Mouse (Mus musculus) kidney, embryonic 14.5 days (tissue): Measurements from ENCODE around the gene Tigd3. TPM values are rescaled to one million over a fixed set of nuclear protein-coding genes. Genes with fewer than 3 reads are reported as not detected.

Experiments used
- ATAC-seq: fragments of 200-750 bp; cut with Nextera tagmentation; 2 replicates; pipeline ENCODE4 v1.8.0; 2017; ENCODE audit warnings: moderate number of reproducible peaks, mild to moderate bottlenecking, moderate TSS enrichment, moderate library complexity; ENCODE audit not compliant: low FRiP score, low TSS enrichment
- H3K27ac ChIP-seq: fragments of 300-500 bp; sonication (generic); 2 replicates; pipeline ENCODE4 v1.5.1; 2014; ENCODE audit warnings: low read depth, mild to moderate bottlenecking, low read length, moderate library complexity, mixed read lengths
- H3K27me3 ChIP-seq: fragments of 300-500 bp; sonication (generic); 2 replicates; pipeline ENCODE4 v1.6.1; 2014; ENCODE audit warnings: mild to moderate bottlenecking, low read length; ENCODE audit not compliant: control insufficient read depth, insufficient read depth
- H3K36me3 ChIP-seq: fragments of 300-500 bp; sonication (generic); 2 replicates; pipeline ENCODE4 v1.6.1; 2014; ENCODE audit warnings: low read length, mixed read lengths; ENCODE audit not compliant: control insufficient read depth, insufficient read depth
- H3K4me1 ChIP-seq: fragments of 300-500 bp; sonication (generic); 2 replicates; pipeline ENCODE4 v1.6.1; 2014; ENCODE audit warnings: low read length, mixed read lengths; ENCODE audit not compliant: control insufficient read depth, insufficient read depth
- H3K4me2 ChIP-seq: fragments of 300-500 bp; sonication (generic); replicated peaks from 2 replicates; pipeline ENCODE4 v1.6.1; 2014; ENCODE audit warnings: low read depth, mild to moderate bottlenecking, low read length
- H3K4me3 ChIP-seq: fragments of 300-500 bp; sonication (generic); 2 replicates; pipeline ENCODE4 v1.5.1; 2014; ENCODE audit warnings: mild to moderate bottlenecking, low read length
- H3K9ac ChIP-seq: fragments of 300-500 bp; sonication (generic); 2 replicates; pipeline ENCODE4 v1.6.1; 2014; ENCODE audit warnings: low read depth, mild to moderate bottlenecking, low read length, moderate library complexity
- H3K9me3 ChIP-seq: fragments of 300-500 bp; sonication (generic); 2 replicates; pipeline ENCODE4 v1.6.1; 2016; ENCODE audit warnings: low read length; ENCODE audit not compliant: control insufficient read depth
- WGBS: fragments of 180-500 bp; shearing (Covaris S2); extraction: QIAGEN DNeasy Blood & Tissue Kit; methylation state at CpG from one replicate; pipeline ENCODE4 v1.1.7; 2014; 5-methylcytosine and 5-hydroxymethylcytosine counted together
- polyA plus RNA-seq: library from polyadenylated mRNA; unstranded; fragments of >200 nt; fragmentation: Nextera tagmentation; extraction: Ambion mirVana; gene quantifications from 2 replicates; pipeline ENCODE4 v1.2.1, GENCODE M21; 2014

The Tigd3 gene
- polyA plus RNA-seq, 1 experiment from 2014 or later = 4.0 TPM

DNA sequence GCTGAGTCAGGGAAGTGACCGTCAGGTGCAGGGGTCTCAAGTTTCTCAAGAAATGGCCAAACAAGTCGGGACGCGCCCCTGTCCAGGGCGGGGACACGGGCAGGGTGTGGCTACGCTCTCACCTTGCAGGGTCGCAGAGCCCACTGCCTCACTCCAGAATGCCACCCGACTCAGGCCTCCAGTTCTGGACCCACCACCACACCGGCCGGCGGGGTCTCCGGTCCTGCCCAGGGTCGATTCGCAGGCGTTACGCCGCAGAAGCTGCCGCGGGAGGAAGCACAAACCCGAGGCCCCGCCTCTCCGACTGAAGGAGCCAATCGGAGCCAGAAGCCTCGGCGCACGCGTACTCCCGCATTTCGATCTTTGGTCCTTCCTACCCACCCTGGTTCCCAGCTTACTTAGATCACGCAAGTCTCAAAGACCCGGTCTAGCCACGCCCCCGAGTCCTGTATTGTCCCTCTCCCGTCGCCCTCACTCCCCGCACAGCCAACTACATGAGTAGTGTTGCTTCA, 18.9 kb downstream of the Tigd3 start, which contains the start of gene Frmd8:
Gene Frmd8, minus strand, starts transcription at position 306 of the 512 bp plus-strand sequence.
- Histone ChIP-seq H3K4me1 (peaks cover 26% of the 10 kb centered on the region), H3K27ac (peak within 1 kb of the TSS; percentile 53; the same call in 1 of the 2 replicates), H3K4me3 (peak within 1 kb of the TSS; percentile 68), H3K9me3 (no peaks in the 10 kb centered on the region), H3K4me2 (peak within 1 kb of the TSS; percentile 66), H3K27me3 (no peaks in the 10 kb centered on the region), H3K9ac (peak within 1 kb of the TSS; percentile 71), H3K36me3 (peaks cover 14% of the 10 kb centered on the region)
- ATAC-seq = peak; percentile 86
- WGBS = under 1% methylated on average over 37 of the region's 37 CpGs

DNA sequence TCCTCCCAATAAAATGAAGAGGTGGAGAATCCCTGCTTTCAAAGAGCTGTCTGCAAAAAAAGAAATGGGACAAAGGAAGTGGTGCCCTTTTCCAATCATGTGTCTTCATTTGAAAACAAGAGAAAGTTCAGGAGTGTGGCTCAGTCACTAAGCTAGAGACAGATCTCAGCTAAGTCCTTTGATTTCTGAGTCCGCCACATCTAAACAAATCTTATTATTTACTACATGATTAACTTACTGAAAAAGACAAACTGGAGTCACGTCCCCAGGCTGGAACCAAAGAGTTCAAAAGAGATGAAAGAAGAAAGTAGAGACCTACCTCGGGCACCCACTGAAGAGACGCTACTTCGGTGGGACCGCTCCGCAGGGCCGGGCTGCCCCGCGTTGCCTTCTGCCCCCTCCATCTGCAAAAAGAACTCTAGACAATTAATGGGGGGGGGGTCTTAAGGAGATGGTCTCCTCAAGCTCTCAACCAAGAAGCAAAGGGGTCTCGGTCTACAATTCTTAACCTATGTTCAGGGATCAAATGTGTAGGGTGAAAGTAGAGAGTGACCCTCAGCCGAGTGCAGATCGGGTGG, 19.5 kb downstream of the Tigd3 start:
- Histone ChIP-seq H3K27ac (no peak overlapping the region), H3K27me3 (no peaks in the 10 kb centered on the region), H3K4me2 (peak overlapping the region; percentile 66), H3K9ac (peak overlapping the region; percentile 71), H3K4me3 (peak overlapping the region; percentile 68), H3K9me3 (no peaks in the 10 kb centered on the region), H3K36me3 (peaks cover 19% of the 10 kb centered on the region), H3K4me1 (peaks cover 26% of the 10 kb centered on the region)
- no peak for ATAC-seq
- WGBS = 11% methylated on average over 13 of the region's 13 CpGs

DNA sequence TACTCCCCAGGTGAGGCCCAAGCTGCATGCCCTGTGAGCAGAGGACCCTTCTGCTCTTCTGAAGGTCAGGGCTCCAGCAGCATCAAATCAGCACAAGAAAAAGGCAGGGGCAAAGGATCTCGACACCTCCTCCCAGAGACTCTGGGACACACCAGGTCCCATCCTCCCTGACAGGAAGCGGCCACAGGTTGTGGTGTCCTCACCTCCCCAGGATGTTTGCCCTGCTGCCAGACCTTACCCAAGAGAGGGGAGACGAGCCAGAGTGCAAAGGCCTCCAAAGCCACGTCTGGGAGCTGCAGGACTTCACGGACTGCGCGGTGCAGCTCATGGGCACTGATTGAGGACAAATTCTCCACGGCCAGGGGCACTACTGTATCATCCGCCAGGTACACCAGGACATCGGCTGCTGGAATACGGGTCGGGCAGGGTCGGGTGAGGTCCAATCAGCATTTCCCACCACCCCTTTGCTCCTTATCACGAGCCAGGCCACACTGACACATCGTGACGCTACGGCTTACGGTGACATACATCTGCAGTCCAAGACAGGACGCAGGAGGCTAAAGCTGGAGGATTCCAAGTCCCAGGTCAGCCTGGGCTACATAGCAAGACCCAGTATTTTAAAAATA, 20.9 kb downstream of the Tigd3 start:
- Histone ChIP-seq H3K4me1 (peaks cover 26% of the 10 kb centered on the region), H3K27ac (no peak overlapping the region), H3K4me3 (no peak overlapping the region), H3K9me3 (no peaks in the 10 kb centered on the region), H3K4me2 (no peak overlapping the region), H3K36me3 (peaks cover 26% of the 10 kb centered on the region), H3K9ac (peak overlapping the region; percentile 25; the same call in 1 of the 2 replicates), H3K27me3 (no peaks in the 10 kb centered on the region)
- no peak for ATAC-seq
- WGBS = 88% methylated on average over 19 of the region's 19 CpGs

DNA sequence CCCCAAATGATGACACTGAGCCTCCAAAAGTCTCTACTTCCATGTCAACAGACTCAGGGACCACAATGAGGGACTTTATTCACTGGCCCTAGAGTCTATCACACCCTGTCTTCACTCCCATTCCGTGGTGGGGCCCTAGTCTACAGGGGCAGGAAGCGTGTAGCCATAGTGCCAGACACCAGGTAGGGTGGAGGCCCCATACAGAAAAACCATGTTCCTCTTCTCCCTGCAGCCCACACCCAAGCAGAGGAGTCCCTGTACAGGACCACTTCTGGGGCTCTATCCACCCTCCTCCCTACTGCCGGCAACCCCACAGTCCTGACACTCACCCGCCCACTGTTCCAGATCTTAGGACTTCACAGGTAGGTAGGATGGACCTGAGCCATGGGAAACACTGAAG, 21.4 kb downstream of the Tigd3 start:
- Histone ChIP-seq H3K9me3 (no peaks in the 10 kb centered on the region), H3K27ac (no peak overlapping the region), H3K36me3 (peaks cover 27% of the 10 kb centered on the region), H3K4me2 (no peak overlapping the region), H3K9ac (peak overlapping the region; percentile 25; the same call in 1 of the 2 replicates), H3K4me1 (peaks cover 26% of the 10 kb centered on the region), H3K27me3 (no peaks in the 10 kb centered on the region), H3K4me3 (no peak overlapping the region)
- no peak for ATAC-seq
- WGBS = 91% methylated on average over 4 of the region's 4 CpGs

DNA sequence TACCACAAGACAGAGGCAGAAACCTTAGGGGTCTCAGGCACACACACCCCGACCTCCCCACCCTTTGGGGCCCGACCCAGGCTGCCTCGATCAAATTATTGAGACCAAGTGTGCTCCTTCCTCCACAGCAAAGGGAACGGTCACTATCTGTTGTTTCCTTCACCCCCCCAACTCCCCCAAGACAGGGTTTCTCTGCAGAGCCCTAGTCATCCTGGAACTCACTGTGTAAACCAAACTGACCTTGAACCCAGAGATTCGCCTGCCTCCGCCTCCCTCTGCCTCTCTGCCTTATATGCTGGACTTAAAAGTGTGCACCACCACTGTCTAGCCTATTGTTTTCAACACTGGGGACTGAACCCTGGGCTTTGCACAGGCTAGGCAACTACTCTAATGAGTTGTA, 22.3 kb downstream of the Tigd3 start:
- H3K27ac ChIP-seq = peak overlapping the region; percentile 83
- peak; percentile 4; the same call in 1 of the 2 replicates for ATAC-seq
- 35% methylated on average over 6 of the region's 6 CpGs for WGBS
- no peaks in the 10 kb centered on the region for H3K27me3 ChIP-seq
- peaks cover 26% of the 10 kb centered on the region for H3K4me1 ChIP-seq
- H3K9ac ChIP-seq = peak overlapping the region; percentile 31; the same call in 1 of the 2 replicates
- no peaks in the 10 kb centered on the region for H3K9me3 ChIP-seq
- H3K4me2 ChIP-seq = peak overlapping the region; percentile 17; the same call in 1 of the 2 replicates
- H3K4me3 ChIP-seq = peak overlapping the region; percentile 2; the same call in 1 of the 2 replicates
- H3K36me3 ChIP-seq = peaks cover 27% of the 10 kb centered on the region

DNA sequence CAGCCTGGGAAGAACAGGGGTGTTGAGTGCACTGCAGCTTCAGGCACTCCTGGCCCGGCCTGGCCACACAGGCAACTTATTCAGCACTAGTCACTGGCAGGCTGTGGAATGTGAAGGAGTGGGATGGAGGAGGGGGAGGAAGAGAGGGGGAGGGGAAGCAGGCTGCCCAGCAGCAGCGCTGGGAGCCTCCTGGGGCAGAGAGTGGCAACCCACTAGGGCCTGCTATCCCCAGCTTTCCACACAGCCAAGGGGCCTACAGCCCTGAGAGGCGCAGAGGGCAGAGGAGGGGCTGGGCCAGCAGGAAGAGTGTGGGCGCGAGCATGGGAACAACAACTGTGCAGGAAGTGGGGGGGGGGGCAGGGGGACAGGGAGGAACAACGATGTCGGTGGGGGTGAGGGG, 22.7 kb downstream of the Tigd3 start:
- H3K27me3 ChIP-seq = no peaks in the 10 kb centered on the region
- peak overlapping the region; percentile 83 for H3K27ac ChIP-seq
- peaks cover 28% of the 10 kb centered on the region for H3K36me3 ChIP-seq
- peak overlapping the region; percentile 2; the same call in 1 of the 2 replicates for H3K4me3 ChIP-seq
- WGBS = 4% methylated on average over 5 of the region's 7 CpGs
- ATAC-seq = peak; percentile 52; the same call in 1 of the 2 replicates
- peak overlapping the region; percentile 17; the same call in 1 of the 2 replicates for H3K4me2 ChIP-seq
- peak overlapping the region; percentile 31; the same call in 1 of the 2 replicates for H3K9ac ChIP-seq
- H3K9me3 ChIP-seq = no peaks in the 10 kb centered on the region
- H3K4me1 ChIP-seq = peaks cover 26% of the 10 kb centered on the region

DNA sequence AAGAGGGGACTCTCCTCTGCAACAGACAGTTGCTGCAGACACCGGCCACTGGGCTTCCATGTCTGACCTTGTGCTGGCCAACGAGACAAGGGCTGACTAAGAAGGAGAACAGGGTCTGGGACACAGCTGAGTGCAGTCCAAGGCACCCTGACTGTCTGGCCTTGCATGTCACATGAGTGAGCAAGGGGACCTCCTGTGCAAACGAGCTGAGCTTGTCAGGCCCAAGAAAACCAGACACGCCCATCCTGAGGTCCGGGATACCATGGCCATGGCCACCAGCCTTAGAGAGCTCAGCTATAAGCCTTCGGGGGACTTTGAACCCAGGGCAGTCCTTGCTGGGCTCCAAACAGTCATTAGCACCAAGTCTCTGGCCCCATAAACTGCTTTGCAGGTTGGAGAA, 25.9 kb downstream of the Tigd3 start:
- Histone ChIP-seq H3K9me3 (no peaks in the 10 kb centered on the region), H3K4me3 (no peak overlapping the region), H3K27me3 (no peaks in the 10 kb centered on the region), H3K27ac (no peak overlapping the region), H3K4me1 (peaks cover 19% of the 10 kb centered on the region), H3K9ac (no peak overlapping the region), H3K4me2 (no peak overlapping the region), H3K36me3 (peaks cover 57% of the 10 kb centered on the region)
- WGBS = 85% methylated on average over 6 of the region's 6 CpGs
- no peak for ATAC-seq

DNA sequence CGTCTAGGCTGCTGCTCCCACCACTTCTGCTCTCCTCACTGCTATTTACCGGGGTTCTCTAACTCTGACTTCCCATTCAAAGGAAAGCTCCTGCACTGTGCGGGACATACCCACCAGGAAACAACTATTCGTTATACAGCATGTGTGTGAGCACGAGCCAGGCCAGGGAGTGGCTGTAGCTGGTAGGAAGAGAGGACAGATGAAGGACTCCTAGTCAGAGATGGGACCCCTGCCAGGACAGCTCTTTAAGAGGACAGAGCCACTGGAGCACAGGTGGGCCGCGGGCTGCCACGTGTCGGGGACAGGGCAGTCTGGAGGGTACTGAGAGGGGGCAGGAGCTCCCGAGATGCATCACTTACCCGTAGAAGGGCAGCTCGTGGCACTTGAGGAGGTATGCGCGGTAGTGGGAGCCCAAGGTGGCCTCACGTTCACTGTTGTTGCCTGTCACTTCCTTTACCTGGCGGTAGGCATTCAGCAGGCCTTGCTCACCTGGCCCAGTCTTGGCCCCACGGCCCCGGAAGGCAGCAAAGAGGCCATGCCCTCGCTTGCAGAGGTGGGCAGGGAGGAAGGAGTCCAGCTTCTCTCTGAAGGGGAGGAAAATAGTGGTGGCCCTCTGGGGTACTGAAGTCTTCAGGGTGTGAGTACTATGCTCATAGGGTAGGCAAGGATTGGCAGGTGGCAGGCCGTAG, 29.1 kb downstream of the Tigd3 start:
- 93% methylated on average over 20 of the region's 20 CpGs for WGBS
- no peak for ATAC-seq
- Histone ChIP-seq H3K4me3 (no peak overlapping the region), H3K4me2 (no peak overlapping the region), H3K4me1 (no peaks in the 10 kb centered on the region), H3K9ac (no peak overlapping the region; the same call in 1 of the 2 replicates), H3K27me3 (no peaks in the 10 kb centered on the region), H3K36me3 (peaks cover 66% of the 10 kb centered on the region), H3K27ac (no peak overlapping the region), H3K9me3 (no peaks in the 10 kb centered on the region)
